ENCODE assay signal across 8 mouse cellular contexts in the genomic region with DNA sequence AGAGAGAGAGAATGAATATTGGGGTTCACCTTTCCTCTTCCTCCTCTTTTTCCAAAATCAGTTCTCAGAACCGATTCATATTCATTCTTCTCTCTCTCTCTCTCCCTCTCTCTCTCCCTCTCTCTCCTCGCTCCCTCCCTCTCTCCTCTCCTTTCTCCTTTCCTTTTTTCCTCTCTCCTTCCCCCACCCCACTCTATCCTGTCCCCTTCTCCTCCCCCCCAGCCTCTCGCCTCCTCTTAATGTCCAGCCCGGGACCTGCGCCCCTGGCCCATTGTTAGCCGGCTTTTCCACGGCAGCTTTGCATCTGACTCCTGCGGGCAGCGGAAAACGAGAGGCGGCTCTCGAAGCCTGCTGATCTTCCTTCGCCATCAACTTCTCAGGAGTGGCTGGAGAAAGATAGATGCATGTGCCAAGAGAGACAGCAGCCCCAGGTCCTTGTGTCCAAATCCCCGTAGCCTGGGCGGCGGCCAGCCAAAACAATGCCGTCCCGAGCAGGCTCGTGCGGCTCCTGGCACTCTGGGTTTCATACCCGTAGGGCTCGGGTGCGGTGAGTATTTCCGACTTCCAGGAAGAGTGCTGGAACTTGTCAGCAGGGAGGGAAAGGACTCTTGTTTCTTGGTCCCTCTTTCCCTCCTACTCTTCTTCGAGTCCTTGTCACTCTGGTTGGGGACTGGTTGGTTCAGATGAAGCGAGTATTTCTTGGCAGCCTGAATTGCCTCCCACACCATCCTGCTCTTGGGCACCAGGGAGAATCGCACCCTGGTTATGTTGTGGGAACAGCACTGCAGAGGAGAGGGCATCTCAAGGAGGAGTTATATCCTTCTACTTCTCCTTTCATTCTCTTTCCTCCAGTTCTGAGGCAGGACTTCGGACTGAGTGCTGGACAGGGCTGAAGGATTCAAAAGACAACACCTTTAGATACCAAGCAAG. TPM values are rescaled to one million over a fixed set of nuclear protein-coding genes. Genes with fewer than 3 reads are reported as not detected.
DNase-seq lines count a peak whose midpoint lies in the region; ATAC-seq lines count a peak whose summit lies in the region.

No protein-coding gene starts in this region.

- no peak for ATAC-seq in hindbrain, embryonic 12.5 days (ENCODE audit: low FRiP score)
- no peak for ATAC-seq in limb, embryonic 13.5 days (ENCODE audit: low FRiP score, low read depth)
- no peak for ATAC-seq in midbrain, embryonic 15.5 days (replicated peaks)

- H3K9me3 ChIP-seq in hindbrain, embryonic 12.5 days (replicated peaks), result no peaks in the 10 kb centered on the region
- no peaks in the 10 kb centered on the region for H3K9me3 ChIP-seq in limb, embryonic 13.5 days
- H3K9me3 ChIP-seq in midbrain, embryonic 15.5 days, result no peaks in the 10 kb centered on the region

- peaks cover 49% of the 10 kb centered on the region for H3K27me3 ChIP-seq in hindbrain, embryonic 12.5 days
- peaks cover 90% of the 10 kb centered on the region for H3K27me3 ChIP-seq in limb, embryonic 13.5 days
- H3K27me3 ChIP-seq in midbrain, embryonic 15.5 days (replicated peaks), result peaks cover 88% of the 10 kb centered on the region

- H3K27ac ChIP-seq in hindbrain, embryonic 12.5 days, result peak overlapping the region; percentile 99
- H3K27ac ChIP-seq in limb, embryonic 13.5 days, result no peak overlapping the region
- H3K27ac ChIP-seq in midbrain, embryonic 15.5 days, result no peak overlapping the region

- peak overlapping the region; percentile 88 for H3K4me2 ChIP-seq in hindbrain, embryonic 12.5 days (replicated peaks)
- peak overlapping the region; percentile 62 for H3K4me2 ChIP-seq in limb, embryonic 13.5 days (replicated peaks)
- H3K4me2 ChIP-seq in midbrain, embryonic 15.5 days, result no peak overlapping the region

- H3K4me3 ChIP-seq in hindbrain, embryonic 12.5 days, result peak overlapping the region; percentile 66
- peak overlapping the region; percentile 13 for H3K4me3 ChIP-seq in limb, embryonic 13.5 days
- no peak overlapping the region for H3K4me3 ChIP-seq in midbrain, embryonic 15.5 days

- H3K36me3 ChIP-seq in hindbrain, embryonic 12.5 days, result no peaks in the 10 kb centered on the region
- H3K36me3 ChIP-seq in limb, embryonic 13.5 days, result peaks cover 10% of the 10 kb centered on the region
- no peaks in the 10 kb centered on the region for H3K36me3 ChIP-seq in midbrain, embryonic 15.5 days (replicated peaks)

- H3K9ac ChIP-seq in hindbrain, embryonic 12.5 days, result peak overlapping the region; percentile 97
- H3K9ac ChIP-seq in limb, embryonic 13.5 days, result no peak overlapping the region; the same call in 1 of the 2 replicates
- H3K9ac ChIP-seq in midbrain, embryonic 15.5 days, result no peak overlapping the region

- DNase-seq in right cerebral cortex, postnatal 25 days, result peak; percentile 7
- no peak for DNase-seq in right cerebral cortex, adult 18-20 months
- peak; percentile 18 for DNase-seq in yolk sac, embryonic 10.5 days (ENCODE audit: low spot score)
- DNase-seq in spleen, postnatal 36 days (ENCODE audit: low spot score in 2 of 2), result no peak
- DNase-seq in cerebellum, adult 9-11 months, result no peak

- peaks cover 8% of the 10 kb centered on the region for H3K4me1 ChIP-seq in hindbrain, embryonic 12.5 days
- H3K4me1 ChIP-seq in limb, embryonic 13.5 days, result peaks cover 53% of the 10 kb centered on the region
- no peaks in the 10 kb centered on the region for H3K4me1 ChIP-seq in midbrain, embryonic 15.5 days

- WGBS in hindbrain, embryonic 12.5 days, result 1% methylated on average over 28 of the region's 28 CpGs
- WGBS in limb, embryonic 13.5 days, result 7% methylated on average over 28 of the region's 28 CpGs
- under 1% methylated on average over 28 of the region's 28 CpGs for WGBS in midbrain, embryonic 15.5 days

RNA-seq across cellular contexts. Expression of gene Hoxa2, which starts 1.1 kb away (rescaled TPM):
- polyA plus RNA-seq in hindbrain, embryonic 12.5 days (2016; fragmentation: Nextera tagmentation; extraction: Ambion mirVana), result 52.2 and 70.1 TPM in 2 replicates
- 1.5 and 2.5 TPM in 2 replicates for polyA plus RNA-seq in limb, embryonic 13.5 days (2015; fragmentation: Nextera tagmentation; extraction: Ambion mirVana)
- 0.19 and 0.25 TPM in 2 replicates for polyA plus RNA-seq in midbrain, embryonic 15.5 days (2015; fragmentation: Nextera tagmentation; extraction: Ambion mirVana)

RNA-seq across cellular contexts. Expression of gene Hoxa1, which starts 7.6 kb away (rescaled TPM):
- polyA plus RNA-seq in hindbrain, embryonic 12.5 days (2016; fragmentation: Nextera tagmentation; extraction: Ambion mirVana), result 2.1 and 3.2 TPM in 2 replicates
- polyA plus RNA-seq in limb, embryonic 13.5 days (2015; fragmentation: Nextera tagmentation; extraction: Ambion mirVana), result 1.1 and 1.5 TPM in 2 replicates
- 0.14 TPM in 1 of 2 replicates, not detected in the other for polyA plus RNA-seq in midbrain, embryonic 15.5 days (2015; fragmentation: Nextera tagmentation; extraction: Ambion mirVana)

RNA-seq across cellular contexts. Expression of gene 5730596B20Rik, which starts 11.6 kb away (rescaled TPM):
- polyA plus RNA-seq in hindbrain, embryonic 12.5 days (2016; fragmentation: Nextera tagmentation; extraction: Ambion mirVana), result 5.6 and 6.9 TPM in 2 replicates
- 0.66 and 0.71 TPM in 2 replicates for polyA plus RNA-seq in limb, embryonic 13.5 days (2015; fragmentation: Nextera tagmentation; extraction: Ambion mirVana)
- not detected in 2 replicates for polyA plus RNA-seq in midbrain, embryonic 15.5 days (2015; fragmentation: Nextera tagmentation; extraction: Ambion mirVana)

RNA-seq across cellular contexts. Expression of gene Hoxa4, which starts 25.8 kb away (rescaled TPM):
- polyA plus RNA-seq in hindbrain, embryonic 12.5 days (2016; fragmentation: Nextera tagmentation; extraction: Ambion mirVana), result 6.9 and 12.5 TPM in 2 replicates
- 0.52 and 0.96 TPM in 2 replicates for polyA plus RNA-seq in limb, embryonic 13.5 days (2015; fragmentation: Nextera tagmentation; extraction: Ambion mirVana)
- polyA plus RNA-seq in midbrain, embryonic 15.5 days (2015; fragmentation: Nextera tagmentation; extraction: Ambion mirVana), result not detected in 2 replicates

RNA-seq across cellular contexts. Expression of gene Hoxa5, which starts 38.7 kb away (rescaled TPM):
- 53.4 and 82.9 TPM in 2 replicates for polyA plus RNA-seq in hindbrain, embryonic 12.5 days (2016; fragmentation: Nextera tagmentation; extraction: Ambion mirVana)
- 4.8 and 5.3 TPM in 2 replicates for polyA plus RNA-seq in limb, embryonic 13.5 days (2015; fragmentation: Nextera tagmentation; extraction: Ambion mirVana)
- 0.64 TPM in 1 of 2 replicates, not detected in the other for polyA plus RNA-seq in midbrain, embryonic 15.5 days (2015; fragmentation: Nextera tagmentation; extraction: Ambion mirVana)

Comparison
In these comparisons a context has a peak if more than half of its experiments do, and no peak if none do; other contexts are left out.
1. DNase-seq: peak in right cerebral cortex, postnatal 25 days (single experiment) and yolk sac, embryonic 10.5 days (single experiment); none in right cerebral cortex, adult 18-20 months (single experiment), spleen, postnatal 36 days (0 of 2) and cerebellum, adult 9-11 months (single experiment).
2. RNA of gene Hoxa2, which starts 1.1 kb away (polyA plus RNA-seq): 52.2 to 70.1 TPM in hindbrain, embryonic 12.5 days; 1.5 to 2.5 TPM in limb, embryonic 13.5 days and 0.19 to 0.25 TPM in midbrain, embryonic 15.5 days; every median in the first group is over 10 times any median in the second.